Mouse (Mus musculus): ENCODE data around the gene Tmem164. TPM values are rescaled to one million over a fixed set of nuclear protein-coding genes. Genes with fewer than 3 reads are reported as not detected.

Gene Tmem164
- 32.9 and 36.4 TPM in 2 replicates for polyA plus RNA-seq (2012; rRNA removed)

GRCm38 (mm10) chrX:142681056-142681615 lies at the start of gene Tmem164:
Tmem164 (plus strand) TSS chrX:142681406.

Measured in colon, adult 2 months (tissue).